Mouse (Mus musculus): ENCODE results near the gene Cul4a.

Cul4a gene

DNA sequence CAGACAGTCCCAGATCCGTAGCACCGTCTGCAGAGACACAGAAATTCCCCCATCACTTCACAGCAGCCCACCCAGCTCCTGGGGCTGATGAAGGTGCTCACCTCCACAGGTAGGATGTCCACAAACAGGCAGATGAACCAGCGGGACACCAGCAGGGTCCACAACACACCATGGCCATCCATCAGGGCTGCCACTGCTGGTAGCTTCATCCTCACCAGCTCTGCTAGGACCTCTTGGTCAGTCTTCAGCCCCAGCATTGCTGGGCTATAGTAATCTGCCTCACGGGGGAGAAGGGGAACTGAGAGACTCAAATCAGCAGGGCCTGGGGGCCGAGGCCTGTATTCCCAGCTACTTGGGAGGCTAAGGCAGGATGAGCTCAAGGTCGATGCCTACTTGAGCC is 74.1 kb downstream of the Cul4a start:
- no peak for DNase-seq (ENCODE audit: low spot score in 2 of 2)

GRCm38 (mm10) chr8:13179948-13180347 is 74.5 kb downstream of the Cul4a start:
- no peak for DNase-seq (ENCODE audit: low spot score in 2 of 2)

GRCm38 (mm10) chr8:13180408-13180807 is 75.0 kb downstream of the Cul4a start:
- no peak for DNase-seq (ENCODE audit: low spot score in 2 of 2)

DNA sequence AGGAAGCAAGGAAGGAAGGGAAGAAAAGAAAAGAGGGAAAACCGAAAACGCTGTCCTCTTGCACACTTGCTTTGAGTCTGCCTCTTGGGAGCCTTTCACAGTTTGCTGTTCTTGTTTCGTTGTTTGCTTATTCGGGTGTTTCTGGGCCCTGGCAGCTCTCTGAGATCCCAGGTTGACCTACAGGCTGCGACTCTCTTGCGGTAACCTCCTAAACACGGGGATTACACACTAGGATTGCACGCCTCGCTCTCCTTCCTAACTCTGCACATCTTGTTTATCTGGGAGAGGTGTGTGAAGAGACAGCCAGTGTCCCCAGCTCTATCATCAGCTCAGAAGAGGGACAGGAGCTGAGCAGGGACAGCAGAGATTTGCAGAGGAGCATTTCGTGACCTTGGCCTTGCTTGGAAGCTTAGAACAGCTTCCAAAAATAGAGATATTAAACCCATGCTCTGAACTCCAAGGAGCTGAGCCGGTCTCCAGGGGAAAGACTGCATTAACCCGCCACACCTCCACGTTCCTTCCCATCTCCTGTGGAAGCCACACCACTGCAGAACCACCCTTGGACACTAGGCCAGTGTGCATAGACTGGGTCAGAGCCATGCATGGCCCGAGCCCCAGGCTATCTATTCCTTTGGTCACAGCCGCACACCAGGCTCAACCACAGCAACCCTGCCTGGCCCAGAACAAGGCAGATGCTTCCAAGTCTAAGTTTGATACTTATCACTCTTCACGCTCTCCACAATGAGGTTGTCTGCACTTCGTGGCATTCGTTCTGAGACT is 75.7 kb downstream of the Cul4a start:
- DNase-seq (ENCODE audit: low spot score in 2 of 2) = no peak

GRCm38 (mm10) chr8:13181691-13181976 is 76.2 kb downstream of the Cul4a start:
- no peak for DNase-seq (ENCODE audit: low spot score in 2 of 2)

DNA sequence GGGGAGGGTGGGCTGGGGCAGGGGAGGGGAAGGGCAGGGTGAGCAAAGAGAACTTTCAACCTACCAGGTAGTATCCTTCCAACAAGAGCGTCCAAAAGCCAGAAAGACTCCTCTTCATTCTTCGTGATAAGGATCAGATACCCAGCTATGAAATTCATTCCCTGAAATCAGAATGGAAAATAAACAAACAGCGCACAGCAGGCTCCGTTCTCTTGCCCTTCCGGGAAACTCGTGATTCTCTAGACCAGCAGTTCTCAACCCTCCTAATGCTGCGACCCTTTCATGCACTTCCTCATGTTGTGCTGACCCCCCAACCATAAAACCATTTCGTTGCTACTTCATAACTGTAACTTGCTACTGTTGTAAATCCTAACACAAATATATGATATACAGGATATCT is 81.4 kb downstream of the Cul4a start:
- DNase-seq (ENCODE audit: low spot score in 2 of 2) = no peak

GRCm38 (mm10) chr8:13187229-13187628 is 81.8 kb downstream of the Cul4a start:
- DNase-seq (ENCODE audit: low spot score in 2 of 2) = no peak

- DNase-seq (ENCODE audit: low spot score in 2 of 2) = no peak
These were observed 82.2 kb downstream of the Cul4a start for GRCm38 (mm10) chr8:13187638-13188037.

GRCm38 (mm10) chr8:13188052-13188555 is 82.7 kb downstream of the Cul4a start:
- no peak for DNase-seq (ENCODE audit: low spot score in 2 of 2)

DNA sequence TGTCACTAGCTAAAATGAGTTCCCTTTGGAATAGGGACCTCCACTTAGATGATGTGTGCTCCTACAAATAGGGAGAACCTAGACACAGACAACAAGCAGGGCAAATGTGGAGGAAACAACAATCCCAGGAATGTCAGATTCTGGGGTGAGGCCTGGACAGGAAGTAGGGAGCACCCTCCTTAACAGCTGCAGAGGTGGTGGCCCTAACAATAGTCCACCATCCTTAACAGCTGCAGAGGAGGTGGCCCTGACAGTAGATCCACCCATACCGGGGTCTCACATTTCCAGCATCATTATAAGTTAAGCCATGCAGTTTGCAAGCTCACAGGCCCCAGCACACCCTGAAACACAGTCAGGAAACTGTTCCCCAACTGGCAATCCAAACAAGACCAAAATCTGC is 83.4 kb downstream of the Cul4a start:
- no peak for DNase-seq (ENCODE audit: low spot score in 2 of 2)

DNA sequence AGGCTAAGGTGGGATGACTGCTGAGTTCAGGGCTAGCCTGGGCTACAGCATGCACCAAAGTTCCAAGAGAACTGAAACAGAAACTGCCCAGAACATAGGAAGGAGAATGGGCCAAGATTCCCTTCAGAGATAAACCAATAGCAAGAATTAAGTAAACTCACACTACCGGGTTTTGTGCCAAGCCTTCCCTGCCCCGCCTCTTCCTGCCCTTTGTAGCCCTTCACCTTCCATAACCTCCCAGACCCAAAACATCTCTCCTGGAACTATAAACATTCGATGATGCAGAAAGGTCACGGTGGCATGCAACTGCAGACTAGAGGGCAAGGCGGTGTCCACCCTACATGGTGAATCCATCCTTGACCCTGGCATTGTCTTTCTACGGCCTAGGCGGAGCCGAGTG is 84.8 kb downstream of the Cul4a start:
- DNase-seq (ENCODE audit: low spot score in 2 of 2) = no peak

DNA sequence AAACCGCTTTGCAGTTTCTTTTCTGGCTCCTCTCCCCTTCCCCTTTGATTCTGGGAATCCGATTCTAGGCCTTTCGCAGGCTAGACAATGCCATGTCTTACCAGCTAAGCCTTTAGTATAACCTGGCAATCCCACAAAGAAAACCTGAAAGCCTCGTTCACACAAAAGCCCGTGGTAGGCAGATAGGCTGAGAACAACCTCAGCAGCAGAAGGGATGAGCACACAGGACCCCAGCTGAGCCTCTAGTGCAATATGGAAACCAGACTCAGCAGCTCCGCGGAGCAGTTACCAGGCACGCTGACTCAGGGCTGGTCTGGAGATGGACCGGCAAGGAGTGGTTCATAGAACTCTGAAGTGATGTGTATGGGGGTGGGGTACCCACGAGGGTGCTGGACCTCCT is 89.4 kb downstream of the Cul4a start:
- no peak for DNase-seq (ENCODE audit: low spot score in 2 of 2)

DNA sequence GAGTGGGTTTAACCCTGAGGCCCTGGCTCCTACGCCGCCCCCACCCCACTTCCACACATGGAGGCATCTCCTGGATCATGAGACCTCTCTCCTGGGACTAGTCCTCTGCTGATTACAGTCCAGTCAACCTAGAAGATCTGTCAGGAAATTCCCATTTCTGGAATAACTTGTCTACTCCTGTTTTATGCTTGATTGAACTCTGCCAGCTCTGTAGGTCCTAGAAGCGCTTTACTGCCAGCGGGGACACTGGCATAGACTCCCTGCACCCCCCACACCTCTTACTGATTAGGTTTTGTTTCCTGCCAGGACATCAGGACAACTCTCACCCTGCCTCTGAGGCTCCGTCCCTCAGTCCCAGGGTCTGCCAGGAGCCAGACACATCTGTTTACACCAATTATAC is 92.1 kb downstream of the Cul4a start:
- no peak for DNase-seq (ENCODE audit: low spot score in 2 of 2)

All from frontal cortex, postnatal 25 days (tissue).